Mouse (Mus musculus) heart, embryonic 13.5 days (tissue): ENCODE results near the gene Adcy9. TPM values are rescaled to one million over a fixed set of nuclear protein-coding genes. Genes with fewer than 3 reads are reported as not detected.

Experiments used
- ATAC-seq: fragments of 200-750 bp; cut with Nextera tagmentation; 2 replicates; pipeline ENCODE4 v1.8.0; 2017; ENCODE audit warnings: moderate TSS enrichment; ENCODE audit not compliant: insufficient number of reproducible peaks, low FRiP score, low TSS enrichment; ENCODE audit errors: extremely low read depth
- H3K27ac ChIP-seq: fragments of 300-500 bp; sonication (generic); replicated peaks from 2 replicates; pipeline ENCODE4 v1.5.1; 2015; ENCODE audit warnings: moderate library complexity, mild to moderate bottlenecking, inconsistent platforms
- H3K27me3 ChIP-seq: fragments of 300-500 bp; sonication (generic); replicated peaks from 2 replicates; pipeline ENCODE4 v1.6.1; 2015; ENCODE audit warnings: mild to moderate bottlenecking, inconsistent platforms
- H3K36me3 ChIP-seq: fragments of 300-500 bp; sonication (generic); 2 replicates; pipeline ENCODE4 v1.6.1; 2015; ENCODE audit warnings: mild to moderate bottlenecking, inconsistent platforms
- H3K4me1 ChIP-seq: fragments of 300-500 bp; sonication (generic); 2 replicates; pipeline ENCODE4 v1.6.1; 2015; ENCODE audit warnings: inconsistent platforms
- H3K4me2 ChIP-seq: fragments of 300-500 bp; sonication (generic); 2 replicates; pipeline ENCODE4 v1.6.1; 2015; ENCODE audit warnings: inconsistent platforms, mild to moderate bottlenecking, moderate library complexity
- H3K4me3 ChIP-seq: fragments of 300-500 bp; sonication (generic); 2 replicates; pipeline ENCODE4 v1.5.1; 2015; ENCODE audit warnings: moderate library complexity, mild to moderate bottlenecking, inconsistent platforms
- H3K9ac ChIP-seq: fragments of 300-500 bp; sonication (generic); 2 replicates; pipeline ENCODE4 v1.6.1; 2015; ENCODE audit warnings: inconsistent platforms, mild to moderate bottlenecking, moderate library complexity
- H3K9me3 ChIP-seq: fragments of 300-500 bp; sonication (generic); 2 replicates; pipeline ENCODE4 v1.6.1; 2016; ENCODE audit warnings: inconsistent platforms
- WGBS: fragments of 180-500 bp; shearing (Covaris S2); methylation state at CpG from one replicate; pipeline ENCODE4 v1.1.7; 2015; ENCODE audit warnings: mixed read lengths; 5-methylcytosine and 5-hydroxymethylcytosine counted together
- polyA plus RNA-seq: library from polyadenylated mRNA; unstranded; fragments of >200 nt; fragmentation: Nextera tagmentation; extraction: Ambion mirVana; gene quantifications from 2 replicates; pipeline ENCODE4 v1.2.1, GENCODE M21; 2015

Adcy9 gene
- polyA plus RNA-seq, 1 experiment from 2014 or later = 0.96 TPM

DNA sequence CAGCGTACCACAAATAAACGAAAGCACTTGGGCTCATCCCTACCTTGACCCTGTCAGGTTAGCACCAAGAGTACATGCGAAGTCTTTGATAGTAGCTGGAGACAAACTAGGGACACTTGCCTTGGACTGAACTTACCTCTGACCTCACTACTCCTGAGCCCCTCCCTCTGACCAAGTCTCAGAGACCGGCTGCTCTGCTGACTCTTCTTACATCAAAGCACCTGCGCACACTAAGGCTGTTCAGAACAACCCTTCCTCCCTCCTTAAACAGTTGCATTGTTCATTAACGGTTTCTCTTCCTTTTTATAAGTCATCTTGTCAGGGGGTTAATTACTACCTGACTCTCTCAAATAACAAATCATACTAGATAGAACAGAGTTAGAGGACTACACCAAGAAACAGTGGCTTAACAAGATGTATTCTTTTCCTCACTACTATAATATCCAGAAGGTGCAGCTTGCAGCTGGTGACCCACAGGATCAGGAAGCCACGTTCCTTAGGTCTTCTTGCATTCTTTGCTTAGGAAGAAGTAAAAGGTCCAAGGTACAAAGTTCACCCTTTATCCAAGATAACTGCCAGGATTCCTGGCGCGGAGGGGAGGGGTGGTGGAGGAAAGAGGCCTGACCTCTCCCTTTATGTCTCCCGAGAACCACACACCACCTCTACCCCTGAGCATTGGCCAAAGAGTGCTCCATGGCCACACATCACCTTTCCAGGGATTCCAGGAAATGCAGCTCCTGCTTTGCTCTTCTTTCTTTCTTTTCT is 19.2 kb upstream of the Adcy9 start:
- H3K4me3 ChIP-seq = no peak overlapping the region
- H3K36me3 ChIP-seq = no peaks in the 10 kb centered on the region
- H3K4me2 ChIP-seq = no peak overlapping the region
- 66% methylated on average over 10 of the region's 10 CpGs for WGBS
- no peak overlapping the region for H3K27ac ChIP-seq
- no peak overlapping the region for H3K9ac ChIP-seq
- H3K4me1 ChIP-seq = no peaks in the 10 kb centered on the region
- ATAC-seq = no peak
- no peaks in the 10 kb centered on the region; the same call in 1 of the 2 replicates for H3K27me3 ChIP-seq
- H3K9me3 ChIP-seq = no peaks in the 10 kb centered on the region

DNA sequence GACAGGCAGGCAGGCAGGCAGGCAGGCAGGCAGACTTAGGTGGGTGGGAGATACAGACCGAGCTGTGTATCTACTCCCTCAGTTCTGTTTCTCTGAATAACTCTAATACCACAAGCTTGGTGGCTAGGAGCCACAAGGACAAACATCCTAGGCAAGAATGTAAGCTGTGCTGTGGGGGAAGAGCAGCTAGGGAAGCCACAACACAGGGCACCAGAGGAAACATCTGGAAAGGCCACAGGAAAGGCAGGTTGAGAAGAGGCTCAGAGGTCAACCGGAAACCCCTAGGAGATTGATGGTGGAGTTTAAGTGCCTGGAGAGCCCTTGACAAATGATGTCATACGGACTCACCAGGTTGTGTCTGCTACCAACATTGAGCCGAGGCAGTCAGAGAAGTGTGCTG is 16.4 kb upstream of the Adcy9 start:
- ATAC-seq = no peak
- Histone ChIP-seq H3K36me3 (no peaks in the 10 kb centered on the region), H3K27ac (no peak overlapping the region), H3K4me2 (no peak overlapping the region), H3K9me3 (no peaks in the 10 kb centered on the region), H3K4me3 (no peak overlapping the region), H3K27me3 (no peaks in the 10 kb centered on the region; the same call in 1 of the 2 replicates), H3K4me1 (no peaks in the 10 kb centered on the region), H3K9ac (no peak overlapping the region)
- 34% methylated on average over 4 of the region's 4 CpGs for WGBS

DNA sequence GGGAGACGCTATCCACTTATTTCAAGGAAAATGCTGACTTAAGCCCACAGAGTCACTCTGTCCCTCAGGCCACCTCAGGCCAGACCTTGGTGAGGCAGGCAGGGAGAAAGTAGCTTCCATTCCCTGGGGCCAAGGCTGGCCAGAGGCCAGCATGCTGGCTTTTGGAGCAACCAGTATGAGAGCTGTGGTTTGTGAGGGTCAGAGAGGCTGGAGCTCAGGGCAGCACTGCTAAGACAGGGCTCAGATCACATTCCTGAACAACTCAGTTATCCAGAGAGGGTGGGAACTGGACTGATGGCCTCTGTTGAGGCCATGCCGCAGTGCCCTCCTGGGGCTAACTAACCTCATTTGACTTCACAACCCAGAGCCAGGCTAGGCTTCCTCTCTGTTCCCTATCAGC is 15.1 kb upstream of the Adcy9 start:
- H3K9ac ChIP-seq = no peak overlapping the region
- H3K27ac ChIP-seq = no peak overlapping the region
- H3K36me3 ChIP-seq = no peaks in the 10 kb centered on the region
- H3K4me2 ChIP-seq = no peak overlapping the region
- H3K4me1 ChIP-seq = no peaks in the 10 kb centered on the region
- WGBS = 80% methylated on average over 2 of the region's 2 CpGs
- peaks cover 5% of the 10 kb centered on the region; the same call in 1 of the 2 replicates for H3K27me3 ChIP-seq
- no peak for ATAC-seq
- H3K9me3 ChIP-seq = no peaks in the 10 kb centered on the region
- no peak overlapping the region for H3K4me3 ChIP-seq

DNA sequence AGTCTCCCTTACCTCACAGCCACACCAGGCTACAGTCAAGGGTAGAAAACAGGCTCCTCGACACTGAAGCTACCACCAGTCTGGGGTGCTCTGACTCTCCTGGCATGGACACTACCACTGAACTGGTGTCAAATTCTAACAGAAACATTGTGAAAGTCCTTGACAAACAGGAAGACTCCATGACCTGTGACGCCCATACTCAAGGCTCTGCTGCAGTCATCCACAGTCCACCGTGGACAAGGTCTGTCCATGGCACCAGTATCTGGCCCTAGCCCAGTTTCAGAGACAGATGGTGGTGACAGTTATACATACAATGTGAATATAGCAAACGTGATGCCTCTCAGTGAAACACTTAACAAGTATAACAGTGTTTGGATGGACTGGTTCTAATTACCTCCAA is 11.5 kb upstream of the Adcy9 start:
- Histone ChIP-seq H3K9ac (no peak overlapping the region), H3K27me3 (peaks cover 19% of the 10 kb centered on the region; the same call in 1 of the 2 replicates), H3K36me3 (no peaks in the 10 kb centered on the region), H3K4me2 (no peak overlapping the region), H3K4me3 (no peak overlapping the region), H3K4me1 (no peaks in the 10 kb centered on the region), H3K27ac (no peak overlapping the region), H3K9me3 (no peaks in the 10 kb centered on the region)
- ATAC-seq = no peak
- WGBS = 58% methylated on average over 4 of the region's 4 CpGs

DNA sequence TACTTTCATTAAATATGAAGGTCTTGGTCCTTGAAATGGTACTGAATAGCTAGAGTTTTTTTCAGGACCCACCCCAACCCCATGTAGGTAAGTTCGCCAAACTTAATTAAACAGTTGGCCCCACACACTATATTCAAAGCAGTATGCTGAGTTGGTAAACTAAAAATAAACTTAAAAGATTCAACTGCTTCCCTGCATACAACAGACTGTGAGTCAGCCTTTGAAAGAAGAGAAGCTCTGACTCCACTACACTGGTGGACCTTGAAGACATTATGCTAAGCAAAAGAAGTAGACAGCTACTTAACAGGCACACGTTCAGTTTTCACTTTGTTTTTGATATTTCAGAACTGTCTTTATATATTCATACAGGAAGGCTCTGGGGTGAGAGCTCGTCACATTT is 10.7 kb upstream of the Adcy9 start:
- Histone ChIP-seq H3K4me1 (no peaks in the 10 kb centered on the region), H3K4me3 (no peak overlapping the region), H3K36me3 (no peaks in the 10 kb centered on the region), H3K27me3 (peaks cover 24% of the 10 kb centered on the region), H3K9ac (no peak overlapping the region), H3K4me2 (no peak overlapping the region), H3K27ac (no peak overlapping the region), H3K9me3 (no peaks in the 10 kb centered on the region)
- no peak for ATAC-seq
- WGBS = 74% methylated on average over 3 of the region's 3 CpGs

DNA sequence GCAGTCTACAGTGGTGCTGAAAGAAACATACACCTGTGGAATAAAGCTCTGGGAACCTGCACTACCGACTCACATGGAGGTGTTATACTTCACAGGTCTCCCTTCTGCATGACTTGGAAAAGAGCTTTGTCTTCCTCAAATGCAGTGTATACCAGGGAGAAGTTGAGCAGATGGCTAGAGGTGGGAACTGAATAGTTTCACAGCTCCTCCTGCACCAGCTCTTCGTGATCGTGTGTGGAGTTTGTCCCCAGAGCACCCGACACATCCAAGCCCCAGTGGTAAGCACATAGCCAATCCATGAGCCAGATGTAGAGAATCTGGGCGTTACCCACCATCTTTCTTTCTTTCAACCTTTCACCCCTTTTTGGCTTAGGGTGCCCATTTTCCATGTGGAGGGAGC is 9.9 kb upstream of the Adcy9 start:
- no peak overlapping the region for H3K4me2 ChIP-seq
- H3K4me1 ChIP-seq = no peaks in the 10 kb centered on the region
- no peak for ATAC-seq
- 74% methylated on average over 5 of the region's 5 CpGs for WGBS
- no peaks in the 10 kb centered on the region for H3K9me3 ChIP-seq
- no peak overlapping the region for H3K4me3 ChIP-seq
- peaks cover 27% of the 10 kb centered on the region for H3K27me3 ChIP-seq
- no peak overlapping the region for H3K27ac ChIP-seq
- no peak overlapping the region for H3K9ac ChIP-seq
- H3K36me3 ChIP-seq = no peaks in the 10 kb centered on the region

GRCm38 (mm10) chr16:4425658-4426234 is 5.4 kb upstream of the Adcy9 start:
- ATAC-seq = no peak
- Histone ChIP-seq H3K9ac (no peak overlapping the region), H3K4me1 (peaks cover 4% of the 10 kb centered on the region), H3K36me3 (no peaks in the 10 kb centered on the region), H3K27ac (no peak overlapping the region), H3K4me3 (no peak overlapping the region), H3K27me3 (peaks cover 33% of the 10 kb centered on the region), H3K4me2 (no peak overlapping the region), H3K9me3 (no peaks in the 10 kb centered on the region)
- 43% methylated on average over 4 of the region's 4 CpGs for WGBS

GRCm38 (mm10) chr16:4423613-4424012 is 3.3 kb upstream of the Adcy9 start:
- no peak for ATAC-seq
- Histone ChIP-seq H3K9me3 (no peaks in the 10 kb centered on the region), H3K36me3 (no peaks in the 10 kb centered on the region), H3K9ac (no peak overlapping the region), H3K27ac (no peak overlapping the region), H3K4me3 (no peak overlapping the region), H3K4me2 (no peak overlapping the region), H3K4me1 (peaks cover 14% of the 10 kb centered on the region), H3K27me3 (peaks cover 33% of the 10 kb centered on the region)
- 76% methylated on average over 5 of the region's 5 CpGs for WGBS

DNA sequence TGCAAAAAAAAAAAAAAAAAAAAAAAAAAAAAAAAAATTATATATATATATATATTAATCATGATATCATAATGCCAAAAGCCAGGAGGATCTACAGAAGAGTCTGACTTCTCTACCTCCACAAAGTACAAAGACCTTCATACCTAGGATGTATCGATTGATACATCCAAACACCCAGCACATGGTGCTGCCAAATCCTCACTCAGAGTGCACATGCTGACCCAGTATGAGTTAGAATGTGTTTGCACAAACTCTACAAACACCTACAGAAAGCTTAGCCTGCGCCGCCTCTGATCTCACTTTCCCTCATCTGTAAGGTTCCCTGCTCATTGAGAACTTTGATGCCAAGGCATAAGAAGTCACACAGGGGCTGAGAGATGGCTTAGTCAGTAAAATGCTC is 2.7 kb upstream of the Adcy9 start:
- no peak overlapping the region for H3K9ac ChIP-seq
- H3K4me1 ChIP-seq = peaks cover 20% of the 10 kb centered on the region
- no peak for ATAC-seq
- H3K4me2 ChIP-seq = no peak overlapping the region
- H3K27me3 ChIP-seq = peaks cover 38% of the 10 kb centered on the region
- no peaks in the 10 kb centered on the region for H3K9me3 ChIP-seq
- H3K4me3 ChIP-seq = no peak overlapping the region
- H3K36me3 ChIP-seq = no peaks in the 10 kb centered on the region
- WGBS = 86% methylated on average over 3 of the region's 3 CpGs
- H3K27ac ChIP-seq = no peak overlapping the region

- Histone ChIP-seq H3K27ac (peak overlapping the region; percentile 64), H3K9ac (peak overlapping the region; percentile 88), H3K4me2 (peak overlapping the region; percentile 98), H3K4me1 (peaks cover 29% of the 10 kb centered on the region), H3K9me3 (no peaks in the 10 kb centered on the region), H3K4me3 (peak overlapping the region; percentile 81), H3K36me3 (no peaks in the 10 kb centered on the region), H3K27me3 (peaks cover 46% of the 10 kb centered on the region)
- peak; percentile 47; the same call in 1 of the 2 replicates for ATAC-seq
- WGBS = 3% methylated on average over 84 of the region's 85 CpGs
Observed at GRCm38 (mm10) chr16:4419546-4420297, 576 bp downstream of the Adcy9 start.

DNA sequence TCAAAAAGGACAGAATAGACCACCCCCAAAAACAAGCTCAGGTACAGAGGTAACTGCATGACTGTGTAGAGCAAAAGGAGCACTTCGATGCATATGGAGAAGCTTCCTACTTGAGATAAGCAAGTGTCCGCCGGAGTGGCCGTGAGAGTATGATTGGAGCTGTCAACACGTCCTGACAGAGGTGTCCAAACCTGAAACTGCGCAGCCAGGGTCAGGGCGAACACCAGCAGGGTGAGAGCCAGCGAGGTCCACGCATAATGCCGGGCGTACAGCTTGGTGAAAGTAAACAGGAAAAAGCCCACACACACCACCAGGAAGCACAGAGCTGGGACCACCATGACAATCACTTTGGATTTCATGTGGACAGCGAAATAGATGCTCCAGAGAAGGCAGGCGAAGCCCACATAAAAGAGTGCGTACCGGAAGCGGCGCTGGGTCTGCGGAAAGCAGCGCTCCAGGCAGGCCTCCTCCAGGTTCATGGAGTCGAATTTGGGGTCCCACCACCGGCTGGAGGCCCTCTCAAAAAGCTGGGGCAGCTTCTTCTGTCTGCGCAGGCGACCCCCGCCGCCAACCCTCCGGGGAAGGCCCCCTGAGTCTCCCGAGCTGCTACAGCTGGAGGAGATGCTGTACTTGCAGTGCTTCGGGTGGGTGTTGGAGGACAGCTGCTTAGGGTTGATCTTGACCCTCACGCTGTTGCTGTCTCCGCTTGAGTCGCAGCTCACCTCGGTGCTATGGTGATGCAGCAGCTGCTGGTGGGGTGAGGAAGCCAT is 1.3 kb downstream of the Adcy9 start:
- ATAC-seq = no peak
- H3K4me2 ChIP-seq = peak overlapping the region; percentile 98
- H3K36me3 ChIP-seq = no peaks in the 10 kb centered on the region
- H3K27me3 ChIP-seq = peaks cover 54% of the 10 kb centered on the region
- no peaks in the 10 kb centered on the region for H3K9me3 ChIP-seq
- H3K27ac ChIP-seq = no peak overlapping the region
- H3K9ac ChIP-seq = peak overlapping the region; percentile 88
- peak overlapping the region; percentile 81 for H3K4me3 ChIP-seq
- H3K4me1 ChIP-seq = peaks cover 36% of the 10 kb centered on the region
- WGBS = 7% methylated on average over 32 of the region's 32 CpGs
